Mouse (Mus musculus): ENCODE results near the gene Nek11. TPM values are rescaled to one million over a fixed set of nuclear protein-coding genes. Genes with fewer than 3 reads are reported as not detected.

Gene Nek11
- total and polyA plus RNA-seq, 3 experiments, result not detected

- H3K4me1 ChIP-seq (ENCODE audit: insufficient read depth, low read depth, low read length), result no peaks in the 10 kb centered on the region
- peaks cover 3% of the 10 kb centered on the region for H3K9me3 ChIP-seq (replicated peaks)
- DNase-seq (ENCODE audit: low spot score) (no peak), ATAC-seq (ENCODE audit: extremely low read depth, insufficient number of reproducible peaks, low FRiP score, poor library complexity, severe bottlenecking) (no peak)
- H3K27me3 ChIP-seq (ENCODE audit: insufficient read depth, low read length), result no peaks in the 10 kb centered on the region
- no peaks in the 10 kb centered on the region for H3K36me3 ChIP-seq (replicated peaks)
- TF ChIP-seq GATA1 (IDR thresholded peaks at IDR 0.05; ENCODE audit: borderline replicate concordance, low read length) (no peak), TAL1 (conservative IDR thresholded peaks at IDR 0.05; ENCODE audit: low read depth, low read length) (no peak), POLR2AphosphoS5 (IDR thresholded peaks at IDR 0.05; ENCODE audit: insufficient replicate concordance, low read depth, low read length) (no peak), GATA2 (IDR thresholded peaks at IDR 0.05; ENCODE audit: borderline replicate concordance, low read depth, low read length) (no peak), CTCF (IDR thresholded peaks at IDR 0.05; ENCODE audit: low read depth, low read length) (no peak)
- H3K4me3 ChIP-seq (ENCODE audit: low read depth, low read length), result no peak overlapping the region
Observed at GRCm38 (mm10) chr9:105342565-105342964, 52.8 kb downstream of the Nek11 start.

GRCm38 (mm10) chr9:105332436-105333016, 62.8 kb downstream of the Nek11 start:
- H3K9me3 ChIP-seq (replicated peaks), result 0 out of 2 replicates have a peak, but pooled peaks cover 4% of the 10 kb centered on the region
- TF ChIP-seq GATA2 (IDR thresholded peaks at IDR 0.05; ENCODE audit: borderline replicate concordance, low read depth, low read length) (no peak), GATA1 (IDR thresholded peaks at IDR 0.05; ENCODE audit: borderline replicate concordance, low read length) (no peak), TAL1 (conservative IDR thresholded peaks at IDR 0.05; ENCODE audit: low read depth, low read length) (no peak), POLR2AphosphoS5 (IDR thresholded peaks at IDR 0.05; ENCODE audit: insufficient replicate concordance, low read depth, low read length) (no peak), CTCF (IDR thresholded peaks at IDR 0.05; ENCODE audit: low read depth, low read length) (no peak)
- H3K36me3 ChIP-seq (replicated peaks), result no peaks in the 10 kb centered on the region
- DNase-seq (ENCODE audit: low spot score) (no peak), ATAC-seq (ENCODE audit: extremely low read depth, insufficient number of reproducible peaks, low FRiP score, poor library complexity, severe bottlenecking) (no peak)
- H3K4me1 ChIP-seq (ENCODE audit: insufficient read depth, low read depth, low read length), result no peaks in the 10 kb centered on the region
- H3K4me3 ChIP-seq (ENCODE audit: low read depth, low read length), result no peak overlapping the region
- no peaks in the 10 kb centered on the region for H3K27me3 ChIP-seq (ENCODE audit: insufficient read depth, low read length)

- TF ChIP-seq GATA1 (IDR thresholded peaks at IDR 0.05; ENCODE audit: borderline replicate concordance, low read length) (no peak), CTCF (IDR thresholded peaks at IDR 0.05; ENCODE audit: low read depth, low read length) (no peak), TAL1 (conservative IDR thresholded peaks at IDR 0.05; ENCODE audit: low read depth, low read length) (no peak), GATA2 (IDR thresholded peaks at IDR 0.05; ENCODE audit: borderline replicate concordance, low read depth, low read length) (no peak), POLR2AphosphoS5 (IDR thresholded peaks at IDR 0.05; ENCODE audit: insufficient replicate concordance, low read depth, low read length) (no peak)
- ATAC-seq (ENCODE audit: extremely low read depth, insufficient number of reproducible peaks, low FRiP score, poor library complexity, severe bottlenecking) (no peak), DNase-seq (ENCODE audit: low spot score) (no peak)
- no peak overlapping the region for H3K4me3 ChIP-seq (ENCODE audit: low read depth, low read length)
- H3K27me3 ChIP-seq (ENCODE audit: insufficient read depth, low read length), result no peaks in the 10 kb centered on the region
- H3K36me3 ChIP-seq (replicated peaks), result no peaks in the 10 kb centered on the region
- H3K9me3 ChIP-seq (replicated peaks), result peaks cover 27% of the 10 kb centered on the region
- H3K4me1 ChIP-seq (ENCODE audit: insufficient read depth, low read depth, low read length), result no peaks in the 10 kb centered on the region
Observed at GRCm38 (mm10) chr9:105321856-105322255, 73.5 kb downstream of the Nek11 start.

- peaks cover 24% of the 10 kb centered on the region for H3K9me3 ChIP-seq (replicated peaks)
- H3K27me3 ChIP-seq (ENCODE audit: insufficient read depth, low read length), result no peaks in the 10 kb centered on the region
- TF ChIP-seq CTCF (IDR thresholded peaks at IDR 0.05; ENCODE audit: low read depth, low read length) (no peak), TAL1 (conservative IDR thresholded peaks at IDR 0.05; ENCODE audit: low read depth, low read length) (no peak)
- DNase-seq (ENCODE audit: low spot score), result no peak
- H3K36me3 ChIP-seq (replicated peaks), result no peaks in the 10 kb centered on the region
- no peaks in the 10 kb centered on the region for H3K4me1 ChIP-seq (ENCODE audit: insufficient read depth, low read depth, low read length)
- ATAC-seq (ENCODE audit: extremely low read depth, insufficient number of reproducible peaks, low FRiP score, poor library complexity, severe bottlenecking), result no peak
- no peak overlapping the region for H3K4me3 ChIP-seq (ENCODE audit: low read depth, low read length)
Observed at GRCm38 (mm10) chr9:105313250-105313649, 82.1 kb downstream of the Nek11 start.

GRCm38 (mm10) chr9:105312686-105313085, 82.6 kb downstream of the Nek11 start:
- Histone ChIP-seq H3K9me3 (replicated peaks) (peaks cover 18% of the 10 kb centered on the region), H3K36me3 (replicated peaks) (no peaks in the 10 kb centered on the region), H3K4me1 (ENCODE audit: insufficient read depth, low read depth, low read length) (no peaks in the 10 kb centered on the region), H3K27me3 (ENCODE audit: insufficient read depth, low read length) (no peaks in the 10 kb centered on the region), H3K4me3 (ENCODE audit: low read depth, low read length) (no peak overlapping the region)
- no peak for TF ChIP-seq GATA1 (IDR thresholded peaks at IDR 0.05; ENCODE audit: borderline replicate concordance, low read length)
- TF ChIP-seq GATA2 (IDR thresholded peaks at IDR 0.05; ENCODE audit: borderline replicate concordance, low read depth, low read length), result no peak
- TF ChIP-seq TAL1 (conservative IDR thresholded peaks at IDR 0.05; ENCODE audit: low read depth, low read length), result no peak
- TF ChIP-seq CTCF (IDR thresholded peaks at IDR 0.05; ENCODE audit: low read depth, low read length), result no peak
- no peak for TF ChIP-seq POLR2AphosphoS5 (IDR thresholded peaks at IDR 0.05; ENCODE audit: insufficient replicate concordance, low read depth, low read length)
- DNase-seq (ENCODE audit: low spot score), result no peak
- ATAC-seq (ENCODE audit: extremely low read depth, insufficient number of reproducible peaks, low FRiP score, poor library complexity, severe bottlenecking), result no peak

GRCm38 (mm10) chr9:105309553-105310281, 85.6 kb downstream of the Nek11 start:
- H3K27me3 ChIP-seq (ENCODE audit: insufficient read depth, low read length), result no peaks in the 10 kb centered on the region
- TF ChIP-seq GATA2 (IDR thresholded peaks at IDR 0.05; ENCODE audit: borderline replicate concordance, low read depth, low read length) (no peak), TAL1 (conservative IDR thresholded peaks at IDR 0.05; ENCODE audit: low read depth, low read length) (no peak), POLR2AphosphoS5 (IDR thresholded peaks at IDR 0.05; ENCODE audit: insufficient replicate concordance, low read depth, low read length) (no peak), GATA1 (IDR thresholded peaks at IDR 0.05; ENCODE audit: borderline replicate concordance, low read length) (no peak)
- H3K36me3 ChIP-seq (replicated peaks), result no peaks in the 10 kb centered on the region
- peaks cover 14% of the 10 kb centered on the region for H3K9me3 ChIP-seq (replicated peaks)
- H3K4me1 ChIP-seq (ENCODE audit: insufficient read depth, low read depth, low read length), result no peaks in the 10 kb centered on the region
- DNase-seq (ENCODE audit: low spot score) (no peak), ATAC-seq (ENCODE audit: extremely low read depth, insufficient number of reproducible peaks, low FRiP score, poor library complexity, severe bottlenecking) (no peak)
- H3K4me3 ChIP-seq (ENCODE audit: low read depth, low read length), result no peak overlapping the region

Data from G1E (cell line).